Mouse (Mus musculus) adrenal gland, postnatal 4 days (tissue): ENCODE measurements around the gene Fam25c. TPM values are rescaled to one million over a fixed set of nuclear protein-coding genes. Genes with fewer than 3 reads are reported as not detected.
"Not testable (repeated sequence)": the region's sequence is repeated elsewhere in the genome, so short reads cannot be mapped to it uniquely, and the experiment has no call there.

ENCODE experiments used
- DNase-seq, 2 experiments: peaks; one replicate each; pipeline ENCODE4 v3.0.0; 2021 to 2022; ENCODE audit warnings: low spot score in 2 of 2, mixed read lengths in 2 of 2
- total RNA-seq, 2 experiments: library from RNA; stranded (reverse); gene quantifications; 2 replicates each; pipeline ENCODE4 v1.2.3; 2021

Gene Fam25c
- total RNA-seq, 2 experiments from 2014 or later = not detected

GRCm38 (mm10) chr14:34331886-34332285 lies 23.3 kb downstream of the Fam25c start:
- no peak for DNase-seq

GRCm38 (mm10) chr14:34330657-34331158 lies 24.5 kb downstream of the Fam25c start:
- no peak for DNase-seq

DNA sequence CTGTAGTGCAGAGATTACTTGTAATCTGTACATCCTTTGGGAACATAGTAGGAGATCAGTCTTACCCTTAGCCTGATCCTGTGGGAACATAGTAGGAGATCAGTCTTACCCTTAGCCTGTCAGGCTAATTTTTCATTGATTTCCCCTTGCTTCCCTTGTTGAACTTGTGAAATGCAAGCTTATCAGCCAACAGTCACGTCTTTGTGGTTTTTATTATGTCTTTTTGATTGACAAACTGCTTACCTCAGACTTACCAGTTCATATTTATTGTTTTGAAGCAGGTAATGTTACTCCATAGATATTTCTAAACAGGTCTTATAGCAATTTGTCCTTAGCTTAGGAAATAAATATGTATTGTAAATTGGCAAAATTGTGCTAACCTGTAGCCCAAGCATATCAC lies 27.6 kb downstream of the Fam25c start:
- DNase-seq = no peak

GRCm38 (mm10) chr14:34326606-34327005 lies 28.6 kb downstream of the Fam25c start:
- no peak for DNase-seq

DNA sequence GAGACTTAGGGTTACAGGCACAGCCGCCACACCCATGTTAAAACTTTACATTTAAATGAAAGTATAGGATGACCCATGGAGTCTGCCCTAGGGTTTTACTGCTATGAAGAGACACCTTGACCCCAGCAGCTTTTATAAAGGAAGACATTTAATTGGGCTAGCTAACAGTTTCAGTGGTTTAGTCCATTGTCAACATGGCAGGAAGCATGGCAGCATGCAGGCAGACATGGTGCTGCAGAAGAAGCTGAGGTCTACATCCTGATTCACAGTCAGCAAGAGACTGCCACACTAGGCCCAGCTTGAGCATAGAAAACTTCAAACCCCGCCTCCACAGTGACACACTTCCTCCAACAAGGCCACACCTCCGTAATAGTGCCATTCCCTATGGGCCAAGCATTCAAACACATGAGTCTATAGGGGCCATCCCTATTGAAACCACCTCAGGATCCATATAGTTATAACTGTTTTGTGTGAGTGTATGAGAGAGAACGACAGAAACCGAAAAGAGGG lies 31.6 kb downstream of the Fam25c start:
- DNase-seq = no peak

GRCm38 (mm10) chr14:34318113-34318512 lies 37.1 kb downstream of the Fam25c start:
- no peak for DNase-seq

GRCm38 (mm10) chr14:34317431-34317830 lies 37.8 kb downstream of the Fam25c start:
- DNase-seq = no peak

- no peak for DNase-seq
Measured at GRCm38 (mm10) chr14:34316346-34316745, 38.9 kb downstream of the Fam25c start.

DNA sequence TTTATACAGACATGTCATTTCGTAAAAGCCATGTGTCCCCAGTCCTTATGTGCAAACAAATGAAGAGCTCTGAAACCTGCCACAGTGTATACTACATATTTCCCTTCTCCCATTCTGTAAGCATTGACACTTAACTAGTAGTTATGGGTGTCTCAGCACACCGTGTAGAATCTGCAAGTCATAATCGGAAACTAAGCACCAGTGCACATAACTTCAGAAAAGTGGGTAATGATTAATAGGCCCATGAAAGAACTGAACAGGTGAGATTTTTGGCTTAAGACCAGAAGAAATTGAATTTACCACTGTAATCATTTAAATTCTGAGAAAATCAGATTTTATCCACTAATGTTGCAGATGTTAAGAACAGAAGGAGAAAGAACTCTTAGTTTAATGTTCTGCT lies 40.4 kb downstream of the Fam25c start:
- DNase-seq = no peak

- not testable (repeated sequence) for DNase-seq
Measured at GRCm38 (mm10) chr14:34314383-34314782, 40.9 kb downstream of the Fam25c start.

GRCm38 (mm10) chr14:34313612-34314011 lies 41.6 kb downstream of the Fam25c start:
- no peak for DNase-seq

DNA sequence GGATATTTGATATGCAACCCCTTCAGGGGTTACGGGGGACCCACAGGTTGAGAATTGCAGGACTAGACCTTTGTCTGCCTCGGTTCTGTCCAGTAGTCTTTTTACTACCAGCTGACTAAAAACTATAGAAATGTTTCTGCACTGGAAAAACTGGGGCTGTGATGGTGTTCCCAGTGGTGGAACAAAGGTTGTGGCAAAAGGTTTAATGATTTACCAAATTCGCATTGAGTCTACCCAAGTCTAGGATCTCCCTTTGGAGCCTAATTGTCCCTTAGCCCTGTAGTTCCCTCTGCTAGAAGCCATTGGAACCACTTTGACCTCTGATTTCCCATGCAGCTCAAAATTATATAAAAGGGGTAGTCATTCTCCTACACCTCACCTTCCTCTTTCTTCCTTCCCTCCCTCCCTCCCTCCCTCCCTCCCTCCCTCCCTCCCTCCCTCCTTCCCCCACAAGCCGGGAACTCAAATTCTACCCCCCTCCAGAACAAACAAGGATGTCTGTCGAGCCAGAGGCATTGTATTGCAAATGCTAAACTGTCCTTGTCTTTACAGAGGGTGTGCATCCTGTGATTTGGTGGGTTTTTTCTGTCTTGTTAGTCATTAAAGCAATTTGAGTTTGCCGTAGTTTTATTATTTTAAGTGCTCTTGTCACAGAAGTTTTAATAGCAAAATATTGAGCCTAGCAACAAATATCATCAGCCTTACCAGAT lies 42.7 kb downstream of the Fam25c start:
- no peak for DNase-seq

- DNase-seq = no peak
Measured at GRCm38 (mm10) chr14:34311691-34312090, 43.5 kb downstream of the Fam25c start.

DNA sequence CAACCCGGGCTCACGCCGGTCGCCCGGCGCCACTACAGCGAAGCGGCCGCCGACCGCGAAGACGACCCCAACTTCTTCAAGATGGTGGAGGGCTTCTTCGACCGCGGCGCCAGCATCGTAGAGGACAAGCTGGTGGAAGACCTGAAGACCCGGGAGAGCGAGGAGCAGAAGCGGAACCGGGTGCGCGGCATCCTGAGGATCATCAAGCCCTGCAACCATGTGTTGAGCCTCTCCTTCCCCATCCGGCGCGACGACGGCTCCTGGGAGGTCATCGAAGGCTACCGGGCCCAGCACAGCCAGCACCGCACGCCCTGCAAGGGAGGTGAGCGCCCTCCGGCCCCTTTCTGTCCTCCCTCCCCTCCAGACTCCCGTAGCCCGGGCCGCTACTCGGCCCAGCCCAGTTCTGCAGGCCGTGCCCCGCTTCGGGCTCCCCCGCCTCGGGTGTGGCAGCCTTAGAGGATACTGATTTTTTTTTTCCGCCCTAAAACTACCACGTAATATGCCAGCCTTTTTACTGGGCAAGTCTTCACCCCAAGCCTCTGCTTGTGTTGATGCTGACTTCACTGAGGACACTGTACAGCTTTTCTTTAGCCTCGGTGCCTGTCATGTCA lies 44.1 kb downstream of the Fam25c start:
- DNase-seq = peak; percentile 14 to 27

DNA sequence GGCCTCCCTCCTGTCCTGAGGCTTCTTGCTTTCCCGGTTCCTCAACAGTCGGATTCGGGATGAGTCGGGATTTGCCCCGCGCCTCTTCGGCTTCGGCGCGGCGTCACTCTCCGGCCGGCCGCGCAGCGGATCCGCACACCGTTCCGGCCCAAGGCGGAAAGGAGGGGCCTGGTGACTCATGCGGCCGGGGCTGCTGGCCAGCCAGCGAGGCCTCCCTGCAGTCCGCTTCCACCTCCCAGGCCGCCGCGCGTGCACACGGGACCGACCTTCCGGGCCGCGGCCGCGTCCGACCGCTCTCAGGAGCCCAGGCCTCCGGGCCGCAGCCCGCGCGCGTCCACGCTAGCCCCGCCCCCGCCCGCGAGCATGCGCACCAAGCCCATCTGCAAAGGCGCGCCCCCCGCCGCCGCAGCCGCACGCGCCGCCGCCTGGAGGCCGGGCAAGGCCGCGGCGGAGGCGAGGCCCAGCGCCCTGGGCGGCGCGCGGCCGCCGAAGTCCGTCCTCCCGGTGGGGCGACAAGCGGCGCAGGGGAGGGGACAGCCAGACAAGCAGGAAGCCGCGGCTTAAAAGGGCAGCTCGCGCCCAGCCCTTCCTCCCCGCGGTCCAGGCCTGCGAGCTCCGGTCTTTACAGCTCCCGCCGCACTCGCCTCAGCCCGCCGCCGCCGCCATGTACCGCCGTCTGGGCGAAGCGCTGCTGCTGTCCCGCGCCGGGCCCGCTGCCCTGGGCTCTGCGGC lies 44.8 kb downstream of the Fam25c start, which contains the start of the genes Shld2 and Glud1:
Gene Shld2 (minus strand): TSS at position 260 of the 732 bp plus-strand sequence.
Gene Glud1 (plus strand): TSS at position 494 of the 732 bp plus-strand sequence.
- peak; percentile 93 to 95 for DNase-seq

DNA sequence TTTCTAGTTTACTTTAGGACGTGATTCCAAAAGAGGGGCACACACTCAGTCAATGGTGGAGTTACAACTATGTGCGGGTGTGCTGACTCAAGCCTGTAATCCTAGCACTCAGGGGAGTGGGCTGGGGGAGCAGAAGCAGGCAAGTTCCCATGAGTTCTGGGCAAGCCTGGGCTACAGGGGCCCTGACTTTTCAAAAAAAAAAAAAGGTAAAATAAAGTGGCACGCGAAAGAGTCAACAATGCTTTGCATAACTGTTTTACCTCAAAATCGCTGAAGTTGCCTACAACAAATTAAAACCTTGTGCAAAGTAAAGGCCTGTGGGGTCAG lies 45.4 kb downstream of the Fam25c start:
- no peak for DNase-seq

DNA sequence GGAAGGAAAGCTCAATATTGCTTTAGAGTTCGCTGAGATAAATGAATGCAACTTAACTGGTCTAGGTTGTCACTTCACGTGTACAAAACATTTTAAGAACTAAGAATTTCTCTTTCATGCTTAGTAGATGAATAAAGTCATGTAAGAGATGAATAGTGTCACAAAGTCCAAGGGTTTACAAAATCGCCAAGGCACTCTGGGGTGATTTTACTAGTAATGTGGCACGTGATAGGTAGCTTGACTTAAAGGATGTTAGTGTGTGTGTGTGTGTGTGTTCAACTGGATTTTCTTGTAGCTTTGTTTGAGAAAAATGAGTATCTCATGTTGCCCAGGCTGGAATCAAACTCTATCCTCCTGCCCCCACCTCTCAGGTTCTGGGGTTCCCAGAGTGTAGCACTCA lies 46.0 kb downstream of the Fam25c start:
- DNase-seq = no peak

DNA sequence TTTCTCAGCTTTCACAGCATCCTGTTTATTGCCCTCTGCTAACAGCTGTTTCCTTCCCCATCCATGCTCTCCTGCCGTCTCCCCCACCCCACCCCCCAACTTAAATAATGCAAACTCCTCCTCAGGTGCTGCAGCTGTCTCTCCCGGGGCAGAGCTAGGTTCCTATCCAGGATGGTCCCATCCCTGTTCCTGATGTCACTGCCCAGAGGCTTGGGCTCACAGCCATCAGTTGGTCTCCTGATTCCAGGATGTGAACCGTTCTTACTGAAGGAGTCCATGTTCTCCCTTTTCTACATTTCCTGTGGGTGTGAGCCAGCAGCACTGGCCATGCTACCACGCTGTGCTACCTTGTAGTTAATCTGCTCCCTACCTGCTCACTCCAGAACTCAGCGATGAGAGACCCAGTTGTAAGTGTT lies 52.0 kb downstream of the Fam25c start:
- no peak for DNase-seq

GRCm38 (mm10) chr14:34302681-34303242 lies 52.5 kb downstream of the Fam25c start:
- DNase-seq = no peak
